Mouse (Mus musculus) mature B cell (primary cell): ENCODE measurements around the gene Rtl8c.
"Not testable (repeated sequence)": the region's sequence is repeated elsewhere in the genome, so short reads cannot be mapped to it uniquely, and the experiment has no call there.

Experiments
- in situ Hi-C: fragments of 300-500 bp; cut with MboI; formaldehyde crosslinking; loops from 2 replicates; pipeline ENCODE4 v1.14.3; 2019

Rtl8c gene

GRCm38 (mm10) chrX:53607242-53608121 lies at the start of gene Rtl8c:
TSS of gene Rtl8c (plus strand) at chrX:53608032.
- in situ Hi-C loops: no loop called here

DNA sequence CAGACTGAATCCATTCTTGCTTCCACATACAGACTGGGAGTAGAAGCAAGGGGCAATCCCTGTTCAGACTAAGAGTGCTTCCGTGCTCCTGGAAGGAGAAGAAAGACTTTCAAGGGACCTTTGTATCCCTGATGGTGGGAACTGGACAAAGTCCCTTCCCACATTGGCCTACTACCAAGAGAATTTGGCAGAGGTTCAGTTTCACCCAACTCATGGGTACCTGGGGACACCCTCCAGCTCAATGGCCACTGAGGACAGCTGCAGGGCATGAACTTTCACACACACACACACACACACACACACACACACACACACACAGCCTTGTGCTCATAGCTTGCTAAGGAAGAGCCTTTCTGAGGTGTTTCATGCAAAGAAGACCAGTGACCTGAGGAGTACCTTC lies 28.5 kb upstream of the Rtl8c start:
- in situ Hi-C loops: no loop called here

DNA sequence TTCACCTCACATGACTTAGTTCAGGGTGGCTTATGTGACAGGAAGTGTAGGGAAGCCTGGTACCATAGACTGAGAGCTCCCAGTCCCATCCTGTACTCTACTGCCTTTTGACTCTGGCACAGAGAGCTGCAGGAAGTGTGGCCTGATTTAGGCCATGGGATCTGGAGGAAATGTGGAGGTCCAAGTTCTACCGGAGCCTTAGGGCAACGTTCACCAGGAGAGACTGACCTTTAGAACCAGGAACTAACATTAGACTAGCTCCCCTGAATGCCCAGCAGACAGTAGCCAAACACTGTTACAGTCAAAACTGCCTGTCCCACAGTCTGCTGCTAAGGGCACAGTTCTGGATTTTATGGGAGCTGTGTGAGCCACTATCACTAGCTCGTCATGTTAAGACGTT lies 26.4 kb upstream of the Rtl8c start:
- in situ Hi-C loops: not testable (repeated sequence)

DNA sequence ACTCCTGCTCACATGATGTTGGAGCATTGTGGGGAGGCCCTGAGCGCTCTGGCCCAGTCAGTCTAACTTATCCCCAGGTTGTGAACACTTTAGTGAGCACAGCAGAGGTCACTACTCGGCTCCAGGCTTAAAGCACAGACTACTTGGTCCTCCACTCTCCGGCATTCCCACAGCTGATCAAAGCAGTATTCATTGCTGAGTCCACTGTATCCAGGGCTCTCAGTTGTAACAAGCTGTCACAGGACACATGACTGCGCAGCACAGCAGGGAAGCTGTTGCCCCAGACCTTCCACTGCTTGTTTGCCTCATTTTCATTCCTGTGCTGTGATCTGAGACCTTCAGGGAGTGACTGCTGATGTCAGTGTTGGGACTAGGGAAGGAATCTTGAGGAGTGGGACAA lies 24.4 kb upstream of the Rtl8c start:
- in situ Hi-C loops: not testable (repeated sequence)

- in situ Hi-C loops: not testable (repeated sequence)
These were observed 7.8 kb upstream of the Rtl8c start for GRCm38 (mm10) chrX:53599993-53600392.

- in situ Hi-C loops: not testable (repeated sequence)
These were observed 1.7 kb upstream of the Rtl8c start for GRCm38 (mm10) chrX:53606176-53606575.

- in situ Hi-C loops: no loop called here
These were observed 436 bp downstream of the Rtl8c start for GRCm38 (mm10) chrX:53608122-53608813.

DNA sequence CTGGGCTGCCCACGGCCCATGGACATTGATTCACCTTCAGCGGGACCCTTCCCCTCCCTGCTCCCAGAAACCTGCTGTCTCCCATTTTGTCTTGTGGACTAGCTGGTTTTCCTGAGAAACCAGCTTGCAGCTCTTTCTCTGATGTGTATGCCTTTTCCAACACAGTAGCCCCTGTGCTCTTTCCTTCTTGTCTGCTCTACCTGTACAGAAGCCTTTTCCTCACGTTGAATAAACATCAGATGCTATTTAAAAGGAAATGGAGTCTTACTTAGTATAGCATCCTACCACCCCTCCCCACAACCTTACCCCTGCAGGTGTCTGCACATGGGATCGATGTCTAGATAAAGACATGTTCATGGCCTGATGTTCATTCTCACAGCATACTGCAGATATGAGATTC lies 1.0 kb downstream of the Rtl8c start, which contains the start of gene Gm14597:
Gene Gm14597, minus strand, starts transcription at position 101 of the 400 bp plus-strand sequence.
- in situ Hi-C loops: not testable (repeated sequence)

DNA sequence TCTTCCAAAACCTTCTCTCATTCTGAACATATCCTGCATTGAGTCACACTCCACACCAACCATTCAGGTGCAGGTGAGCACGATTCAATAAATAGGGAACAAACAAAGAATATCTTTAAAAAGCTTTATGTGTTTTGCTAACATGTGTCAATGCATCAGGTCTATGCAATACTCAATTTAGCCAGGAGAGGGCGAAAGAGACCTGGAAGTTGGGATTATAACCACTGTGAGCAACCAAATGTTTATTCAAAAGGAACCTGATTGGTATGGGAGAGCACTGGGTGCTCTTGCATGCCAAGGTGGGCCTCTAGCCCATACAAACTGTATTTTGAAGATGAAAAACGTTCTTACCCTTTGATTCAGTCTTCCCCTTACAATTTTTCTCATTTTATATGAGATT lies 2.7 kb downstream of the Rtl8c start:
- in situ Hi-C loops: no loop called here

GRCm38 (mm10) chrX:53611395-53611794 lies 3.6 kb downstream of the Rtl8c start:
- in situ Hi-C loops: not testable (repeated sequence)

DNA sequence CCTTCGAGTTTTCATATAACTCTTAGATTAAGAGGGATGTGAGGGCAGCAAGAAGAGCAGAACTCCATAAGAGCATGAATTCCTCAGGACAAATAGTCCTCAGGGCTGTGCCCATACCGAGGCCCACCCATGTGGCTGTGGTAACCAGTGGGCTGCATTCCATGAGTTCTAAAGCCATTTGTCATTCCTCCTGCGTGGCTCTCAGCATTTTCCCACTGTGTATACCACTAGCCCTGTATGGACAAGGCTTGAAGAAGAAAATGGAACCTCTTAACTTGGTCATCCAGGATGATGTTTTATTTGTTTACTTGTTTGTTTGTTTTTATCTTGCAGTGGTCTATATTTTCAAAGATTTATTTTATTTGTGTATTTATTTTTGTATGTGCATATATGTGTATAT lies 30.3 kb downstream of the Rtl8c start:
- in situ Hi-C loops: not testable (repeated sequence)

- in situ Hi-C loops: not testable (repeated sequence)
These were observed 34.8 kb downstream of the Rtl8c start for GRCm38 (mm10) chrX:53642604-53642979.

- in situ Hi-C loops: not testable (repeated sequence)
These were observed 35.4 kb downstream of the Rtl8c start, which contains the start of gene Rtl8a for GRCm38 (mm10) chrX:53642980-53643961. TSS of gene Rtl8a (minus strand) at chrX:53643682.

GRCm38 (mm10) chrX:53645885-53646284 lies 38.1 kb downstream of the Rtl8c start:
- in situ Hi-C loops: no loop called here

DNA sequence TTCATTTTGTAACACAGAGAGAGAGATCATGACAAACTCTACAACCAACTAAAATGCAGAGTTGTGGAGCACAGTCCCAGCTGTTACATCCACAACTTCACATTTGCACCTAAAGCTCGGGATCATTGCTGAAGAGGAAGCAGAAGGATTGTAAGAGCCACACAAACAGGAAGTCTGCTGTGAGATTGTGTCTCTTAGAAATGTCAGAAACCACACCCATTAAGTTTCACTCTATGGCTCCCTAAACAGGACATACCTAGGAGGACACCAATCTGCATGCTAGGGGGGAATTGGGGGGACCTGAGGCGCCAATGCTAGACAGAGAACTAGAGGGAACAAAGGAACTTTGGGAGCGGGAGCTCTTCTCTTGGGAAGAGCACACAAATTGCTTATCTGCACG lies 45.1 kb downstream of the Rtl8c start:
- in situ Hi-C loops: not testable (repeated sequence)
